Mouse (Mus musculus) A20 (cell line): ENCODE measurements around the gene 5031439G07Rik.

ENCODE experiments used
- DNase-seq: peaks from one replicate; pipeline ENCODE4 v3.0.0-alpha.2; 2011; ENCODE audit warnings: low read depth, low spot score

The 5031439G07Rik gene

DNA sequence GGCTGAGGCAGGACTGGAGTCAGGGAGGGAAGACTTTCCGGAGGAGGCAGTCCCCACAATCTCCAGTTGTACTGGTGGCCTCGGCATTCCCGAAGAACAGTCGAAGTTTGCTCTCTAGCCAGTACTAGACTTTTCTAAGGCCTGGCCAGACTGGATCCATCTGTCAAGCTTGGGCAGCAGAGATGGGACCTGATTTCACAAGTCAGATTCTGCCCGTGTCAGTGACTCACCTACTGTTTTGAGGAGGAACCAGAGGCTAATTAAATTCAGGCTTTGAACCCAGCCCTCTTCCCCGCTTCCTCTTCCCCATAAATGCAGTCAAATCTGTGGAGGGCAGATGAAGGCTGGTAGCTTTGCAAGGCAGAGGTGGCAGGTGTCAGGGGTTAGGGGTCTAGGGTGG lies 6.7 kb upstream of the 5031439G07Rik start:
- peak; percentile 60 for DNase-seq

DNA sequence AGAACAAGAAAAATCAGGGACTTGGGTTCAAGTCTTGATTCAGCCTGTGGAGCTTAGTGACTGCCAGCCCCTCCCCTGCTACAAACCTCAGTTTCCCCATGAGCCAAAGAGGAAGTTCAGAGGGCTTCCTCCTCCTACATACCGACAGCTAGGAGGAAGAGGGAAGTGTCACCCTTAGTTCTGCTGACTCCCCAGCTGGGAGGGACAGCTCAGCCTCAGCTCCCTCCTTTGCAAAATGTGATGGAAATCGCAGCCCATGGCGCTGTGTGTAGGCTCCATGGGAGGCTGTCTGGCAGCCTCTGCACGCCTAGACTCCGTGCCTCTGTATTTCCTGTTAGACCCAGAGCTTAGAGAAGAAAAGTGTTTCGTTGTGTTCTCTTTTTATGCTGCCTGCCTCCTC lies 6.1 kb upstream of the 5031439G07Rik start:
- peak; percentile 50 for DNase-seq

DNA sequence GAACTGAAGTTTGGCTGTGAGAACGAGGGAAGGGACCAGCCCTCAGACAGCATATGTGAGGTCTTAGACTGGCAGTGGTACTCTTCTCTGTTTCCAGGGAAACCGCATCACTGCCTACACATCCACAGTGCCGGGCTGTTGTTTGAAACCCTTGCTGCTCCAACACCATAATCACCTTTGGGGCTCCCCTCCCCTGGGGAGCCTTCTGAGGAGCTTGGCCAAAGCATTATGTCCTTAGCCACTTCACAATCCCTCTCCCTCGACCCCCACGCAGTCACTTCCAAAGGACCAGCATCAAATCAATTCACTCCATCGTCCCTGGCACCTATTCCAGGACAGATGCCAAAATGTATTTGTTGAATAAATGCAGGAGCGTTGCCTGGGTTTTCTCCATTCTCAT lies 1.4 kb upstream of the 5031439G07Rik start:
- DNase-seq, result no peak

DNA sequence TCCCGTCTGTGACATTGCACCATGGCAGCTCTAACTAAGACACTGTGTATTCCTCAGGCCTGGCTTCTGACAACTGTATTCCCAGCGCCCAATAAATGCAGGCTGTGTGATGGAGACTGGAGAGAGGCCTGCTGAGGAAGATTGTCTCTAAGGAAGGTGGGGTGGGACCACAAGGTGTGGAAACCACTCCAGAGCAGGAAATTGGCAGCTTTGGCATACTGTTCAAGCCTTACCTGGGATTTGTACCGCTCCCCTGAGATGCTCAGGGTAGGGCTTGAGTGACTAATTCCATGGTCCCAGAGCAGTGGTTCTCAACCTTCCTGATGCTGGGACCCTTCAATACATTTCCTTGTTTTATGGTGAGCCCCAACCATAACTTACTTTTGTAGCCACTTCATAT lies 747 bp upstream of the 5031439G07Rik start:
- no peak for DNase-seq

- peak; percentile 72 for DNase-seq
Observed at GRCm38 (mm10) chr15:84987020-84987815, 1.1 kb downstream of the 5031439G07Rik start.

DNA sequence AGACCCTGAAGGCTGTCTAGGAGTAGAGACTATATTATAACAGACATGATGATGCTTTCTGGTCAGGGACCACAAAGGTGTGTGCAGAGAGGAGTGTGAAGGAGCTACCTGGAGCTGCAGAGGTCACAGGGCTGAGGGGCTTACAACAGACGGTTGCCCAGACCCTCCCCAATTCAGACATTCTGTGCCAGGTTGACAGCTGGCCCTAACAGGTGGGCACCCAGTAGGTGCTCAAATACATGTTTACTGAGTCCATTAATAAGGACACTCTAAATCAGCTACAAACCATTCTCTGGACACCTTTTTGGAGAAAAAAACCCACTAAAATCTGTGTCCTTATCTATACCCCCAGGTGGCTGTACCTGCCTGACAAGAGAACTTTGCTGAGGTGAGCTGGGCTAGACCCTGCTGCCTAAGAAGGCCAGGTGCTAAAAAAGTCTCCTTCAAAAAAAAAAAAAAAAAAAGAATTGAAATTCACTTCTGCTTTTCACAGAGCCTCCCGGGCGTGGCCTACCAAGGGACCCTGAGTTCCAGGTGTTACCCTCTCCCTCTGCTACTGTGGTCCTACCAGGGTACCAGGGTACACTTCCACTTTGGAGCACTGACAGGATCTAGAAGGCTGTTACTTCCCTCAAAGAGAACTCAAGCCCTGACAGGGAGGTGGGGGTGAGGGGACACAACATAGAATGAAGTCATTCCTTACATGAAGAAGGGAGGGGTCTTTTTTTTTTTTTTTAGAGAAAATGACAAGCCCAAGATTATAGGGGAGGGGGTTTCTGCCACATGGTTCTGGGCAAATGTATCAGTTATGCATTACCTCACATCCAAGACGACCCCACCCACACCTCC lies 2.0 kb downstream of the 5031439G07Rik start:
- DNase-seq, result peak; percentile 90

GRCm38 (mm10) chr15:84985516-84986160 lies 2.7 kb downstream of the 5031439G07Rik start:
- DNase-seq, result no peak

- DNase-seq, result no peak
Observed at GRCm38 (mm10) chr15:84983721-84984120, 4.6 kb downstream of the 5031439G07Rik start.

- DNase-seq, result no peak
Observed at GRCm38 (mm10) chr15:84982888-84983287, 5.5 kb downstream of the 5031439G07Rik start.

DNA sequence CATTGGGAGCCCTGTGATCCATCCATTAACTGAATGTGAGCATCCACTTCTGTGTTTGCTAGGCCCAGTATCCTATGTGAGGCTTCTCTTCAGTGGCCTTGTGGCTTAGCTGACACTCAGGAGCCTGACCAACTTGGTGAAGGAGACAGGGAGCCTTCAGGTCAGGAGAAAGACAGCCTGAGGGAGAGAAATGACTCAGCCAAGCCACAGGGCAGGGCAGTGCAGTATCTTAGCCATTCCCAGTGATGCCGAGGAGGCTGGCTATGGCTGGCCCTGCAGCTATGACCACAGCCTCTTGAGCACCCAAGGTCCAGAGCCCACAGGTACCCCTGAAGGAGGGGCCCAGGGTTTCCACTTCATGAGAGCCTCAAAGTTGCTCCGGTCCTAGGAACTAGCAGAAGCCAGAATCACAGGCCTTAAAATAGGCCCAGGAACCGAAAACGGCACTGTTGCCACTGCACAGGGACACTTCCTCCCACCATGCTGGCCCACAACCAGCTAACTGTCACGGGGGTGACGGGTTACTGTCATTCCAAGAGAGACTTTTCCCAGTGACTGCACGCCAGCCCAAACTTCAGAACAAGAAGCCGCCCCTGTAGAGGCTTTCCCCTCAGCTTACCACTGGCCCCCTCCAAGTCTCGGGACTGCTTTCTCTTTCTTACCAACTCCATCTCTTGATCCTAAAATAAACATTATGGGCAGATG lies 6.6 kb downstream of the 5031439G07Rik start:
- DNase-seq, result no peak

- no peak for DNase-seq
Observed at GRCm38 (mm10) chr15:84975729-84976128, 12.6 kb downstream of the 5031439G07Rik start.

- no peak for DNase-seq
Observed at GRCm38 (mm10) chr15:84973544-84973871, 14.8 kb downstream of the 5031439G07Rik start.

DNA sequence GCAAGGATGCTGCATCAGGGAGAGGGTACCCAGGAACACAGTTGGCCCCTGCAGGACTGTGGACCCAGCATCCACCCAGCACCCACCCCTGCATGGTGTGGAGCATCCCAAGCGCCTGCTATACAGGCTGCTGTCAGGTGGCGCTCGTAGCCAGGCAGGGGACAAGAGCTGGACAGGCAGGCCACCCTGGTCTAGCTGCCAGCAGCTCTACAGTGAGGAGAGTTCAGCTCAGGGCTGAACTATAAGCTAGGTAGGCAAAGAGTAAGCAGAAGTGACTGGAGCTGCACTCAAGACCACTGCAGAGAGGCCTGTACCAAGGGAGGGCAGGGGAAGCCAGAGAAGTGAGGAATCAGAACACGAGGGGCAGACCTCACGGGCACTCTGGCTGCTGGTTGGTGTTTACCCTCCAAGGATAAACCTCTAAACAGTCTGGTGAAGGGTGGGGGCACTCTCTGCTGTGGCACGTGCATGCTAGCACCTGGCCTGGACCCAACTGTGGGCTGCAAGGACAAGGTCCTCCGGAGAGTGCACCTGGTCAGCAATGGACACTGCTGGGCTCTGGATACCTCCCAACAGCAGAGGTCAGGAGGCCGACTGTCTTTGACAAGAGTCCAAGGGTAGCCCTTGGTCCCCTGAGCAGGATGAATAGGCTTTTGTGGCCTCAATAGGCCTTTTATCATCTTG lies 15.3 kb downstream of the 5031439G07Rik start:
- no peak for DNase-seq

GRCm38 (mm10) chr15:84968534-84968933 lies 19.8 kb downstream of the 5031439G07Rik start:
- no peak for DNase-seq

- peak; percentile 36 for DNase-seq
Observed at GRCm38 (mm10) chr15:84965575-84966360, 22.6 kb downstream of the 5031439G07Rik start.

GRCm38 (mm10) chr15:84964771-84965170 lies 23.6 kb downstream of the 5031439G07Rik start:
- no peak for DNase-seq

- no peak for DNase-seq
Observed at GRCm38 (mm10) chr15:84962518-84962917, 25.8 kb downstream of the 5031439G07Rik start.

GRCm38 (mm10) chr15:84960692-84961091 lies 27.7 kb downstream of the 5031439G07Rik start:
- DNase-seq, result no peak

GRCm38 (mm10) chr15:84959891-84960290 lies 28.5 kb downstream of the 5031439G07Rik start:
- DNase-seq, result no peak

GRCm38 (mm10) chr15:84958331-84958730 lies 30.0 kb downstream of the 5031439G07Rik start:
- no peak for DNase-seq
